Mouse (Mus musculus) adrenal gland, adult 8-10 months (tissue): ENCODE data around the gene Uqcc1. TPM values are rescaled to one million over a fixed set of nuclear protein-coding genes. Genes with fewer than 3 reads are reported as not detected.
A peak's percentile ranks its signal among the peaks of the same experiment; 100 is the strongest.
"Not testable (repeated sequence)": the region's sequence is repeated elsewhere in the genome, so short reads cannot be mapped to it uniquely, and the experiment has no call there.

Experiments
- DNase-seq: peaks from one replicate; pipeline ENCODE4 v3.0.0; 2022
- total RNA-seq, 4 experiments: library from RNA; stranded (reverse); gene quantifications; 2 replicates each; pipeline ENCODE4 v1.2.4; 2022

The Uqcc1 gene
- total RNA-seq, 4 experiments from 2014 or later: 123 to 147 (median 135) TPM

DNA sequence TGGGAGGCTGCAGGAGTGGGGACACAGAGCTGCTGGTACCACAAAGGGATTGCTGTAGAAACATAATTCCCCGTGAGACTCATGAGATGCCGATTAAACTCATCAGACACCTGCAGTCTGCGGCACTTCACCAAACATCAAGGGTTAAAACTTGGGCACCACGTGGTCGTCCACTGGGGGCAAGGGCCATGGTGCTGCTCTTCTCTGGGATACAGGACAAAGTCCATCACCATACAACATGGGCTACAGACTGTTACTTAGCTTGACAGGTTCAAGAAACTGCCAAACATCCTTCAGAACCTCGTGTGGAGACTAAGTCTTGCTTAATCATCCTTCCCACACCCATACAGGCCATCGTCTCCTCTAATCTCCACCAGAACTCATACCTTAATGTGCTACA, 70.0 kb downstream of the Uqcc1 start:
- DNase-seq: no peak

DNA sequence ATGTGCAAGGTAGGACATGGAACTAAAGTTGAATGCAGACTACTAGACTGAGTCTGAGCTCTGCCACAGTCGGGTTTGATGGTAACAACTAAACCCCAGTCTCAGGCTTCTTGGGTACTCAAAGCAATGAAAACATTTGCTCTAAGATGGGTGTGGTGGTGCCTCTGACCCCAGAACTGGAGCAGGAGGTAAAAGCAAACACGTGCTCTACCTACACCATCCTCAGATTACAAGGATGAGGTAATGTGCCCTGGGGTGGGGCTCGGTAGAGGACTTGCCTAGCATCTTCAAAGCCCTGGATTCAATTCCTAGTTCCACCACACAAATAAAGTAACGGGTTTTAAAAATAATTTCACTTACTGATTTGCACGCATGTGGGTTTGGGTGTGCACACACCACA, 77.6 kb downstream of the Uqcc1 start:
- DNase-seq: no peak

DNA sequence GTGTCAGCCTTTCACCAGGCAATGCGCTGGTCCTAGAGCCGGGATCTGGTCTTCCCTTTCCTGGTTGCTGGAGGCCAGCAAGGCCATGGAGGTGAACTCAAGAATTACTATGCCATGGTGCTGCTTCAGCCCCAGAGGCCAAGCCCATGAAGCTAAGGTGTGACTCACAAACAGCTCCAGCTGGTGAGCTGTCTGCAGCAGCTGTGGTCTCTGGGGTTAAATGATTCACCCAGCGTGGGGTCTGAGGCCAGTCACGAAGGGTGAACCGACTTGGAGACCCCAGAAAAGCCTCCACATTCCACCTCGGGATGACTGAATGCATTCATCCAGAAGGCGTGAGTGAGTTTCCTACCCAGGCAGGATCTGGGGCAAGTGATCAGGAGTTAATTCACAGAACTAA, 80.0 kb downstream of the Uqcc1 start:
- DNase-seq: no peak

DNA sequence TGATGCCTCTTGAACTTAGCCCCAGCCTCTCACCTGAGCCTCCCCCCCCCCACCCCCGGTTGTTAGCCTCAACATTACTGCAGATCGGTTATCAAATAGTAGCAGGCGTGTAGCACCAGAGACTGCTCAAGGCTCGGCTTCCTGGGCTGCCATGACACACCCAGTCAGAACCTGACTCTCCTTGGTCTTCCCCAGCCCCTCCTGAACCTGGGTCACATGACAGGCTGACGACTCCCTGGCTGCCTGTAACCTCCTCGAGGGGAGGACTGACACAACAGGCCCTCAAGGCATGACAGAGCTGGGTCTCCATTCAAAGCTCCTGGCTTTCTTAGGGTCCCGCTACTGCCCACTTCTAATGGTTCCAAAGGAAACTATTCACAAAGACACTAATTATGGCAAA, 80.6 kb downstream of the Uqcc1 start:
- DNase-seq: no peak

DNA sequence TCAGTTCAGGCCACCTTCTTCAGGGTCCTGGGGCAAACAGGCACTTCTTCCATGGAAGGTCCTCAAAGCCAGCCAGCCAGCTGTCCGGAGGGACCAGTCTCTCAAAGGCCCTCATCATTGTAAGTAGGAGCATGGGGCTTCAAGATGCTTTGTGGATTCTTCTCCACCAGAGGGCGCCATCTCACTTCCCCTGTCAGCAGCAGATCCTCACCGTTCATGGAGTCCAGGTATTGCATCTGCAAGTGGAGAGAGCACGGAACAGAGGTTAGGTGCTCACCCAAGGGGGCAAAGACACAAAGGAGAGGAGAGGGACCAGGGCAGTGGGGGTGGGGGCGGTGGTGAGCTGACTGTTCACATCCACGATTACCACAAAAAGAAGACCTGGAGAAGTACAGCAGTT, 81.8 kb downstream of the Uqcc1 start:
- peak; percentile 67 for DNase-seq

DNA sequence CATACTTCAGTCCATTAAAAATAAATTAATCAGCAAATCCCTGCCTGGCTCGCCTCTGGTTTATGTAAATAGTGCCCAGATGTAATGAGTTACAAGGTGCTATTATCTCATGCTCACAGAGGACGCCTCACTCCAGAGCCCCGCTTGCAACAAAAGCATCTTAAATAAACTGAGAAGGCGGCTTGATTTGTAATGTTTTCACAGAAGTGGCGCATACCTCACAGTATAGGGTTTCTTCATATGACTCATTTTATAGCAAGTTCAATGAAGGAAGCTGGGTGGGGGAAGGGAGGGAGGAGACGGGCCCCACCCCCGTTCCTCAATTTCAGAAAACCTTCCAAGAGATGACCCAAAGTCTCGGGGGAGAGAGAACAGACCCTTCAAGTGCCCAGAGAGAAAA, 83.2 kb downstream of the Uqcc1 start:
- no peak for DNase-seq

DNA sequence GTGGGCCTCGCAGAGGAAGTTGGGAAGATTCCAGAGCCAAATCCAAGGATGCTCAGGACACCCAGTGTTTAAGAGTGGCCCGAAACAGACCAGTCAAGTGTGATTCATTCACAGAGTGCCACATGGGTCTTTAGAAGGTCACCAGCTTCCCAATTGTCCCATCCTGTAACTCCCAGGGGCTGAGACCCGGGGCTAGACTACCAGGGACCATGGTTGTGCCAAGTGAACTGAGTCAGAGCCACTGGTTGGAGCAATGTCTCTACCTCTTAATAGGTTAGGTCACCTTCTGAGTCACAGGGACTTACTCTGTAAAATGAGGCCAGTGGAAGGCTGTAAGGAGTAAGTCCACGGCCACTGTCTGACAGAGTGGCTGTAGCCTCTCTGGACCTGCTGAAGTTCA, 91.1 kb downstream of the Uqcc1 start:
- no peak for DNase-seq

DNA sequence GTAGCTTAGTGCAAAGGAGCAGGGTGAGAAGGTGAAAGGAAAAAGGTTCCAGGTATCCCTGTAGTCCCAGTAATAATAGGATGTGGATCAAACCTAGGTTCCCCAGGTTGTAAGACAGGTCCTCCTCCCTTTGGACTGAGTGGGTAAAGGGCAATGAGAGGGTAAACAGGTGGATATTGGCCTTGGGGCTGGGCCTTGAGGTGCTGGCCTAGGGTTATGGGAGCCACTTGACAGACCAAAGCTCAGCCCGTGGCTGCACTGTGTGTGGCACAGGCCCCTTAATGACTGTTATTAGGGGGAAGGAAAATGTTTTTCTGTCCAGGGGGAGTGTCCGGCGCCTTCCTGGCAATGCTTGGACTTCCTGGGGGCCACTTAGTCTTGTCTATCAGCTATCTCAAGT, 92.1 kb downstream of the Uqcc1 start:
- no peak for DNase-seq

DNA sequence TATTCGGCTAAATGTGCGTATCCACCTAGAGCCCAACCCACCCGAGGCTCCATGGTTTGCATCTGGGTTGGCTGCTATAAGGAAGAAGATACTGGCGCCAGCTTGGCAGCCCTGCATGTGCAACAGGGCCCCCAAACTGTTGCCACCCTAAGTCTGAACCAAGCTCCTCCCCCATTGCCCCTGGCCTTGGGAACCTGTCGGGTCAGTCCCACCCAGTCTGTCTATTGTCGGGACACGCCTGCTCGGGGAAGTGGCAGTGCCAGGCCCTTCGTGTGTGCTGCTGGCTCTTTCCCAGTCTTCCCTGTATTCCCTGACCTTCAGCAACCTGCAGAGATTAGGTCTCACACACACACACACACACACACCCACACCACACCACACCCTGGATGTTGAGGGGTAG, 95.4 kb downstream of the Uqcc1 start, which contains the start of gene Fam83c:
Gene Fam83c (minus strand): TSS at position 123 of the 400 bp plus-strand sequence.
- DNase-seq: no peak

DNA sequence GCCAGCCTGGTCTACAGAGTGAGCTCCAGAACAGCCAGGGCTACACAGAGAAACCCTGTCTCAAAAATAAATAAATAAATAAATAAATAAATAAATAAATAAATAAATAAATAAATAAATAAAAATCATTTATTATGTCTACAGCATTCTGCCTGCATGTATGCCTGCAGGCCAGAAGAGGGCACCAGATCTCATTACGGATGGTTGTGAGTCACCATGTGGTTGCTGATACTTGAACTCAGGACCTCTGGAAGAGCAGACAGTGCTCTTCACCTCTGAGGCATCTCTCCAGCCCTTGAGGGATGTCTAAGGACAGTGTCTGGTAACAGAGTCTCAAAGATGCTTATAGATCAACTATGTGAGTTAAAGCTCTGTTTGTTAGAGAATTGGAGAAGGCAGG, 98.0 kb downstream of the Uqcc1 start:
- not testable (repeated sequence) for DNase-seq

DNA sequence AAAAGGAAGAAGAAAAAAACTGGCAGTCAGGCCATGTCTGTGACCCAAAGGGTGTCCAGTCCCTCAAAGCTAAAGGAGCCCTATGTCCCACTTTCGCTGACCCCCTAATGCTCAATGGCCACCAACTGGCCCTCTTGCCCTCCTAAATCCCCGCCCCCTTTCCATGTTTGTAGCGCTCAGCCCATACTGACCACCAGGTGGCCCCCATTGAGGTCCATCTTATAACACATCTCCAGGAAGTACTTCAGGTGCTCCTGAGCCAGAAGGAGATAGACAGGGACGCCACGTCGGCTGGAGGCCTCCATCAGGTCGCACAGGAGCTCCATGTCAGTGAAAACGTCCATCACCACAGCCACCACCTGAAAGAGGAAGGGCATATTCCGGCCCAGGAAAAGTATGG, 98.8 kb downstream of the Uqcc1 start:
- DNase-seq: no peak

DNA sequence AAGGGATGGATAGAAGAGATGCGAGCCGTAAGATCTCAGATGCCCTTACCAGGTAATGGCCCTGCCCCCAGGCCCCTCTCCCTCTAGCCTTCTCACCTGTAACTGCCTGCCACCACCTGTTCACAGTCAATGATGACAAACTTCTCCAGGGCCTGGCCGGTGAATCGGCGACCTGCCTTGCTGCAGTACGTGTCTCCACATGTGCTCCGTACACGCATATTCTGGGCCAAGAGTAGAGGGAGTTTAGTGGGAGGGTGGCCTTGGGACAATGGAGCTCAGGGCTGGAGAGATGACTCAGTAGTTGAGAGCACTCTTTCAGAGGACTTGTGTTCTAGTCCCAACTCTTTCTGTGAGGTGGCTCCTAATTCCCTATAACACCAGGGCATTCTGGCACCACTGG, 99.3 kb downstream of the Uqcc1 start:
- no peak for DNase-seq

DNA sequence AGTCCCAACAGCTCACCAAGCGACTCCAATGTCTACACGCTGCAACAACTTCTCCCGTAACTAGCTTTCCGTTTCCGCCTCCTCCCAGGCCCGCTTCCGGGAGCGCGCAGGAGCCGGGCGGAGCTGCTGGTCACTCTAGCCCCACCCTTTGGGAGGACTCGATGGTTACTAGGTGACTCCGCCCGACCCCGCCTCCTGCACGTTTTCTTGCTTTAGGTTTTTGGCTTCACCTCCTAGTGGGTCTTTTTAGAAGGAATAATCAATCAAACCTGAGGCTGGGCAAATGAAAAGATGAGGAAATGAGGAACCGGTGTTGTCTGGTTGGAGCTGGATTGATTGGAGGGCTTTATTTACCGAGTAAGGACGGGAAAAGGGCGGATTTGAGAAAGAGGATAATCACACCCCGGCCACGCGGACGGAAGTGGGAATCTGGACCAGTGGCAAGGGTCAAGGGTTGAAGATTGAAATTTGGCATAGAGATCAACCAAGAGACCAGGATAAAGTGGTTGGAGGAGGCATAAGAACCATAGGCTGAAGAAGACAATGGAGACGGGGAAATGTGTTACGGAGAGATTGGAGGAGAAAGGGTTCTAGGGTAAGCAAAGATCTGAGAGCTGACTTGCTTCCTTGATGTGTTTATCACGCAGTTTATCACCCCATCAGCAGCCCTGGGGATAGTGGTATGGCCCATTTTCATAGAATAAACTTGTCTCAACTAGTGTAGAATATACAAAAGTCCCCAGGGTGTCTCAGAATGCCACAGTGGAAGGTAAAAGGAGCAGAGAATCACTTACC, 103.3 kb downstream of the Uqcc1 start, which contains the start of gene Eif6:
Gene Eif6 (minus strand): TSS at position 296 of the 795 bp plus-strand sequence.
- DNase-seq: peak; percentile 86

DNA sequence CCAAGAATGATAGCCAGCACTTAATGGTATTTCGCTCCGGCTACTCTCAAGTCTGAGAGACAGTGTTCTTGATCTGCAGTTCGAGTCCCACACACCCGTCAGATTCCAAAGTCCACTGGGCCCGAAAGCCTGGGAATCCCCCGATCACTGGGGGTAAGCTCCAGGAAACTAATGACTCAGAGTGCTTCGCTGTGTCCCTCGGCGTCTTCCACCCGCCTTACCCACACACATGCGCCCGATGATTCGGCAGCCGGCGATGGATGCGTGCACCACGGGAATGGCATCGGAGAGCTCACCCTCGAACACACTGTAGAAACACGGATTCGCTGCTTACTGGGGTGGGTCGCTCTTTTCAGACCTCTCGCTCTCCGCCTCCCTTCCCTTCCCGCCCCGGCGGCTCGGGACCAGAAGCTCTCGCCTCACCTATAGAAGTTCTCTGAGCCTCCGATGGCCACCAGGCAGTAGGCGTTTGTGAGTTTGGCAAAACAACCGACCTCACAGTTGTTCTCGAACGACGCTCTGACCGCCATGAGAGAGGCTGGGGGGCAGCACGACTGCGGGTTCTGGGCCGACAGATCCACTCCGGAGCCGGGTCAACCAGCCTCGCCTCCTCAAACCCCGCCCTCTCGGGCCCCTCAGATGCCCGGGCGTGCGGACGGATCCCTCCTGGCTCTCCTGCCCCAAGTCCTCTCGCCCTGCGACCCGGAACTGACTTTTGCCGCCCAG, 104.0 kb downstream of the Uqcc1 start:
- DNase-seq: no peak

DNA sequence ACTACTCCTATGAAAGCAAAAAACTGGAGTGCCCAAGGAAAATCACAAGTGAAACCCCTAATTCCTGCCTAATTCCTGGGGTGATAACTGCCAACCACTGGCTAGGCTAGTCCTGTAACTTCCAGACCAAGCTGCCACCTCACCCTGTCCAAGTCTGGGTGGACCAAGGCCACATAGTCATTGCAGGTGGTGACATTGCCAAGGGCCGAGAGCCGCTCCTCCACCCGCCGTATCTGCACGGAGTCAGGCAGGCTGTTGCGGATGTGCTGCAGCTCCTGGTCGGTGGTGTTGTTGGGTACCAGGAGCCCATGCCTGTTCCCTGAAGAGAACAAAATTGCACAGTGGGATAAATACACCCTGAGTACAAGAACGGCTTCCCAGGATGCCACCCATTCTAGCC, 106.4 kb downstream of the Uqcc1 start:
- no peak for DNase-seq

DNA sequence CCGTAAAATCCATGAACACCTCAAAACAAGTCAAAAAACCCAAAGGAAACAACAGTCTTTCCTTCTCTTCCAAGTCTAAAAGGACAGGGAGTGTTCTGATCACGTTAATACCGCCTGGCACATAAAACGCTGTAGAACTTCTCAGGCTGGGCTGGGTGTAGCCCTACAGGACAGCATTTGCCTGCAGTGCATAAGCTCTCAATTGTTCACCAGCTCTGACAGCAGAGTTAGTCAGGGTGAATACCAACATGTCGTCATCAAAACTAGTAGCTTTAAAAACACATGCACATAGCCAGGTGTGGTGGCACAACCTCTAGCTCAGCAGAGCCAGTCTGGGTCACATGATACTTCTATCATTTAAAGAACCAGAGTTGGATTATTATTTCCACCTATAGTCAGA, 109.3 kb downstream of the Uqcc1 start:
- no peak for DNase-seq

DNA sequence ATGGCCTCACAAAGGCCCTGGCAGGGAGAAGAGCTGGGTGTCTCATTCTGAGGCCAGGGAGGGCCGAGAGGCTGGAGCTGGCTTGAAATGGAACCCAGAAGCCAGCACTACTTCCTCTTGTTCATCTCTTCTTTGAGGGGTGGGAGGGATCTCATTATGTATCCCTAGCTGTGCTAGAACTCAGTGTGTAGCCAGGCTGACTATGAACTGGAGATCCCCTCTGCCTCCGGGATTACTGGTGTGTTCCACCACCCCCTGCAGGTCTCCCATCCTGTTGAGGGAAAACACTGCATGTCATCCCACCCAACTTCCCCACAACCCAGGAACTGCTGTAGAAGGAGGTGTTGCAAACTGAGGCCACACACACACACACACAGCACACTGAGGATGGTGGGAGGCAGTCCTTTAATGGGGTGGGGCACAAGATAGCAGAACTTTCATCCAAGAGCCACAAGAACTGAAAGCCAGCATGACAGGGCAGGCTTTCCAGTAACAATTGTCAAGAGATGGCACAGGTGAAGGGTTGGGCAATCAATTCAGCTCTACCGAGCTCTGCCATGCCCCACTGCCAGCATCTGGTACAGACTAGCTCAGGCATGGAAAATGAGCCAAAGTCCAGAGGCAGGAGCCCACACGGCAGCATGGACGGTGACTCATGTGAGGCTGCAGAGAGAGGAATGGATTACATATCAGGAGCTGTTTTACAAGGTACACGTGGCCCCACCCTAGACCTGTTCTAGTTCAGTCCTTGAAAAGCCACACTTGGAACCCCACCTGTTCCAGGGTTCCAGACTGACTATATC, 110.5 kb downstream of the Uqcc1 start:
- no peak for DNase-seq

DNA sequence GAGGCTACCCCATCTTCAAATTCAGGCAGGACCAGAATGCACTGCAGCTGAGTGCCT, 110.9 kb downstream of the Uqcc1 start, which contains the start of gene BC029722:
Gene BC029722 (minus strand): TSS at position 35 of the 57 bp plus-strand sequence.
- DNase-seq: no peak

DNA sequence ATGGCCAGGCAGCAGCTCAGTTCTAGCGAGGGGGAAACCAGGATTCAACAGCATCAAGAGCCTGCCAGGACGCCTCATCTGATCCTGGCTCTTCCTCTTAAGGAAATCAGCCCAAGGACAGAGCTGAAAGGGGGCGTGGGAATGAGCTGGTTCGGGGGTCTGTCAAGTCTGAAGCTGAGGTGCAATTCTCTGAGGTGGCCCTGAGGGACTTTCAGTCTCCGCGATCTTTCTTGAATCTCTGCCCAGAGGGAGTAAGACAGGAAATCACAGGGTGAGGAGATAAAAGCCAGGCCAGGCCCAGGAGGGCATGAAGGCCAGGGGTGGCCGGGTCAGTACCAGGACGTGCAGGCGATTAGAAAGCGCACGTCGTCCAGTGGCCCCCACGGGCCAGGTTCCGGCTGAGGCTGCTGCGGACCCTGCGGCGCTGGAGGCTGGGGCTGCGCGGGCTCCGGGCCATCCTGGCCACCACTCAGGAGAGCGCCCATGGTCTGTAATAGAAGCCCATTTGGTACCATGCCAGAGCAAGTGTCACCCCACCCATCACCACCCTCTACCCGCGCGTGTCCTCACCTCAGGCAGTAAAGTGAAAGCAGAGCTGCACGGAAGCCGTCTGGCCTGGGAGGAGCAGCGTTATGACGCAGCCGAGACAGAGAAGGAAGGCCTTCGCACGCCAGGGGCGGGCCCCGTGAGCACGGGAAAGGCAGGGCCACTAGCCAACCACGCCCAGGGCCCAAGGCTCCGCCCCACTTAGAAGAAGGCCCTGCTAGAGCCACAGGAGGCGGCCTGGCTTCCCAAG, 111.3 kb downstream of the Uqcc1 start:
- peak; percentile 97 for DNase-seq

DNA sequence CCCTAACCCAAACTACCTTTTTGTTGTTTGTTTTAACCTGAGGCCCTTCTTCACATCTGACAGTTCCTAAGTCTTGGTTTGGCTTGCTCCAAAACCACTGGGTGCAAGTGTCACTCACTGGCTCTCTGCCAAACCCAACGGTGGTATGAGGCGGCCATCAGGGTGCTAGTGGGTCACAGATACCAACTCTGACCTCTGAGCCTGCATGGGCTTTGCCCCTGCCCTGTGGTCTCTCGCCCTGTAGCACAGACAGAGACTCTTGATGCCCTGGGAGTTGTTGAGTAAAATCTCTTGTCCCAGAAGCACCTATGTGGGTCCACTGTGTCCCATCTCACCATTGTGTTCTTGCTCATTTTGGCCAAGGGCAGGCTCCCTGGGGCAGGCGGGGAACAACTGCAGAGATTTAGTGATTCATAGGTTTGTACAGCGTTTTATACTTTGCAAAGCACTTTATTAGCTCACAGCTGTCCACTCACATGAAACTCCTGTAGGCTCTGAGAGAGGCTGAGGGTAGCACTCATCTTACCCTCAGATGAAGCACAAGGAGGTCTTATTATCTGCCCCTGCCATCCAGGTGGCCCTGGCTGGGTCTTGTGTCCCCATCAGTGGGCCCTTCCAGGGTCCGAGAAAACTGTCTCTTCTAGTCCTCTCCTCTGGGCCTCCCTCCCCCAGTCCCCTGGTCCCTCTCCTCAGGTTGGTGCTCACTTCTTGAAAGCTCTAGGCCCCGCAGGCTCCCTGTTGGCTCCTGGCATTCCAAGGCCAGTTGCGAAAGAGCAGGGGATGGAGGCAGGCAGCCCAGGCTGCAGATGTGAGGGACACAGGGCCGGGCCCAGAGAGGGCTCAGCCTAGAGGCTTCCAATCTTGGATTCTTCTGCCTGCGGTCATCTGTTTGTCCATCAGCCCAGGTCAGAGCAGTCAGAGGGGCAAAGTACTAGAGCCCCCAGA, 112.5 kb downstream of the Uqcc1 start:
- DNase-seq: peak; percentile 84

DNA sequence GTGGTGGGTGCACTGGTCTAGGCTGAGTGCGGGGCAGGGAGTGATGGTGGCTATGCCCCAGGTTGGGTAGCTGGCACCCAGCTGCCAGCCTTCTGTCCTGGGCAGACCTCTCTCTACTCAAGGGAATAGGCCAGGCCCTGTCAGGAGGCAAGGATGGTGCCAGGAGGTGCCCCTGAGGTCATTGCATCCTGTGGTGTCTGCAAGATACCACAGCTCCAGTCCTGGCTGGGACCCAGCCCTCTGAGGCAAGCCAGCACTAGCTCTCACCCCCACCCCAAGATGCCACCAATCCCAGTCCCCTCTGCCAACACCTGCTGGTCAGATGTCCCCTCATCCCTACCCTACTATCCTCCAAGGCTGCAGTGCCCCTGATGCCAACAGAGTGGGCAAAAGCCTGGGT, 113.9 kb downstream of the Uqcc1 start:
- no peak for DNase-seq

DNA sequence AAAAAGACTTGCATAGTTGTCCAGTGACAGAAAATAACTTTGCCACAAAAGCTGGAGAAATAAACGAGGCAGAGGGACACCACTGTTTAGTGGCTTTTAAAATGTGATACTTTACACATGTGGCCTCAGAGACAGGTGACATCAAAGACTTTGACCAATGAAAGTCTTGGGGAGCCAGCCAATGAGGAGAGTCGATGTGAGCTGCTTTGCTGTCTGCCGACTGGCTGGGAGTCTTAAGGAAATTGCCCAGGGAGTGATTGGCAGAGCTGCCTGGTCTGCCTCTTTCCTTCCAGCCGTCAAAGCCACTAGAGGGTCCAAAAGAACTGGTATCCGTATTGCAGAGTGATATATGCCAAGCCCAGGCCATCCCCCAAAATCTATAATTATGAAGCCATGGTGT, 115.3 kb downstream of the Uqcc1 start:
- DNase-seq: no peak
